Mouse (Mus musculus) intestine, embryonic 14.5 days (tissue): ENCODE results near the gene Lactb. TPM values are rescaled to one million over a fixed set of nuclear protein-coding genes. Genes with fewer than 3 reads are reported as not detected.
A peak's percentile ranks its signal among the peaks of the same experiment; 100 is the strongest.

Source experiments
- ATAC-seq: fragments of 200-750 bp; cut with Nextera tagmentation; replicated peaks from 2 replicates; pipeline ENCODE4 v1.8.0; 2017; ENCODE audit warnings: low read depth, moderate number of reproducible peaks, moderate TSS enrichment, moderate library complexity; ENCODE audit not compliant: low FRiP score, low TSS enrichment
- DNase-seq: peaks from one replicate; pipeline ENCODE4 v3.0.0-alpha.2; 2018; ENCODE audit warnings: low spot score
- H3K27ac ChIP-seq: fragments of 300-500 bp; sonication (generic); 2 replicates; pipeline ENCODE4 v1.5.1; 2014; ENCODE audit warnings: low read depth, mild to moderate bottlenecking, control low read depth
- H3K27me3 ChIP-seq: fragments of 300-500 bp; sonication (generic); replicated peaks from 2 replicates; pipeline ENCODE4 v1.6.1; 2014; ENCODE audit warnings: low read length, control low read depth; ENCODE audit not compliant: control insufficient read depth, insufficient read depth
- H3K36me3 ChIP-seq: fragments of 300-500 bp; sonication (generic); 2 replicates; pipeline ENCODE4 v1.6.1; 2014; ENCODE audit warnings: low read length, control low read depth; ENCODE audit not compliant: control insufficient read depth, insufficient read depth
- H3K4me1 ChIP-seq: fragments of 300-500 bp; sonication (generic); replicated peaks from 2 replicates; pipeline ENCODE4 v1.6.1; 2014; ENCODE audit warnings: low read length, control low read depth, mixed read lengths; ENCODE audit not compliant: control insufficient read depth, insufficient read depth
- H3K4me2 ChIP-seq: fragments of 300-500 bp; sonication (generic); 2 replicates; pipeline ENCODE4 v1.6.1; 2014; ENCODE audit warnings: low read length
- H3K4me3 ChIP-seq: fragments of 300-500 bp; sonication (generic); 2 replicates; pipeline ENCODE4 v1.5.1; 2014; ENCODE audit warnings: low read depth, low read length, control low read depth, mixed read lengths
- H3K9ac ChIP-seq: fragments of 300-500 bp; sonication (generic); 2 replicates; pipeline ENCODE4 v1.6.1; 2014; ENCODE audit warnings: mild to moderate bottlenecking, low read length
- H3K9me3 ChIP-seq: fragments of 300-500 bp; sonication (generic); 2 replicates; pipeline ENCODE4 v1.6.1; 2016; ENCODE audit warnings: low read length, control low read depth; ENCODE audit not compliant: control insufficient read depth
- WGBS: fragments of 180-500 bp; shearing (Covaris S2); extraction: QIAGEN DNeasy Blood & Tissue Kit; methylation state at CpG from one replicate; pipeline ENCODE4 v1.1.7; 2014; 5-methylcytosine and 5-hydroxymethylcytosine counted together
- polyA plus RNA-seq: library from polyadenylated mRNA; unstranded; fragments of >200 nt; fragmentation: Nextera tagmentation; extraction: Ambion mirVana; gene quantifications from 2 replicates; pipeline ENCODE4 v1.2.1, GENCODE M21; 2014

Lactb gene
- 8.9 and 9.3 TPM in 2 replicates for polyA plus RNA-seq

DNA sequence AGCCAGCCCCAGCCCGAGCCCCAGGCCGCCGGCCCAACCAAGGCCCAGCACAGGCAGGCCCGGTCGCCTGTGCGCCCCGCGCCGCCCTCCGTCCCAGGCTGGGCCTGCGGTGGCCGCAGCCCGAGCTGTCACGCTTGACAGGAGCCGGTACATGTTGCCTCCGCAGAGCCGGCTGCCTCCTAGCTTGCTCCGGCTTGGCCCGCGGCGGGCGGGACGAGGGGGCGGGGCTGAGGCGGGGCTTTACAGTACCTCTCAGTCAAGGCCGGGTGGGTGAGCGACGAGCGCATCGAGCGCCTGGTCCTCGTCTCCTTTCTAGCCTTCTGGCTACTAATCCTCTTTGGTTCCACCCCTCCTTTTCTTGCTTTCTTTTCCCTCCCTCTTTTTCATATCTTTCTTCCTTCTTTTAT lies at the start of gene Lactb:
Lactb (minus strand) TSS at position 246 of the 407 bp plus-strand sequence.
- H3K27ac ChIP-seq: peak within 1 kb of the TSS; percentile 74
- H3K4me3 ChIP-seq: peak within 1 kb of the TSS; percentile 78
- H3K4me1 ChIP-seq: 0 out of 2 replicates have a peak, but pooled peaks cover 6% of the 10 kb centered on the region
- H3K4me2 ChIP-seq: peak within 1 kb of the TSS; percentile 59
- H3K27me3 ChIP-seq: no peaks in the 10 kb centered on the region
- DNase-seq (peak; percentile 96), ATAC-seq (peak; percentile 98)
- no peaks in the 10 kb centered on the region for H3K9me3 ChIP-seq
- 0% methylated on average over 29 of the region's 32 CpGs for WGBS
- peaks cover 8% of the 10 kb centered on the region for H3K36me3 ChIP-seq
- peak within 1 kb of the TSS; percentile 64 for H3K9ac ChIP-seq

DNA sequence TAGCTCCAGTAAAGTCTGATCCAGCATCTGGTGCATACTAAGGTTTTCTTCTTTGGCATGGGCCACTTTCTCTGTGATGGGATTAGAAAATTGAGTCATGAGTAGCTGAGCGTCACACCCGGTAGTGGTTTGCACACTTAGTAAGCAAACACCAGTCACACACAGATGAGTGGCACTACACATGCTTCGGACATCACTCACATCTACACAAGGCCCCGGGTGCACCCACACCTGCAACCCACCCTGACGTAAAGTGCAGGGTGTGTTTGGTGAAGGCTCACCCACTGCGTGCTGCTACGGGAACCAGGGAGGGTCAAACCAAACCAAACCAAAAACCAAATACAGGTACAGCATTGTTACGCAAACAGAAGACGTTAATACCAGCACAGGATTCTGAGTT lies 48.1 kb upstream of the Lactb start:
- H3K4me1 ChIP-seq: 0 out of 2 replicates have a peak, but pooled peaks cover 5% of the 10 kb centered on the region
- peaks cover 76% of the 10 kb centered on the region for H3K36me3 ChIP-seq
- 95% methylated on average over 9 of the region's 9 CpGs for WGBS
- ATAC-seq (no peak), DNase-seq (no peak)
- H3K27me3 ChIP-seq: no peaks in the 10 kb centered on the region
- no peaks in the 10 kb centered on the region for H3K9me3 ChIP-seq
- H3K9ac ChIP-seq: no peak overlapping the region
- H3K4me3 ChIP-seq: no peak overlapping the region
- H3K4me2 ChIP-seq: no peak overlapping the region
- no peak overlapping the region for H3K27ac ChIP-seq

DNA sequence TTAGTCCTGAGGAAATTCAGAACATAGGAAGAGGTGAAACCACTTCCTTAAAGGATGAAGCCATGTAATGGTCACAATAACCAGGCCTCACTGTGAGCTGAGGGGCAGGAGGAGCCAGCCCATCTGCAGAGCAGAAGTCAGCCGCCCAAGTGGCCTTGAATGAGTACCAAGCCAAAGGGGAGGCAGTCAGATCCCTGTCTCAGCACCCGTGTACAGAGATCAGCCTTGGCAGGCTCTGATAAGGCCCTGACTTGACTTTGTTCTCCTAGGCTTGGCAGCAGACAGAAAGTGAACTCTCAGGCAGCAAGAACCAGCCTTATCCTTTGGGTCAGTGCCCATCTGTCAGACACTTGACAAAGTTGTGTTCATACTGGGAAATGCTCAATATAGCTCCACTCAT lies 44.8 kb upstream of the Lactb start:
- H3K27ac ChIP-seq: no peak overlapping the region
- no peak for ATAC-seq

DNA sequence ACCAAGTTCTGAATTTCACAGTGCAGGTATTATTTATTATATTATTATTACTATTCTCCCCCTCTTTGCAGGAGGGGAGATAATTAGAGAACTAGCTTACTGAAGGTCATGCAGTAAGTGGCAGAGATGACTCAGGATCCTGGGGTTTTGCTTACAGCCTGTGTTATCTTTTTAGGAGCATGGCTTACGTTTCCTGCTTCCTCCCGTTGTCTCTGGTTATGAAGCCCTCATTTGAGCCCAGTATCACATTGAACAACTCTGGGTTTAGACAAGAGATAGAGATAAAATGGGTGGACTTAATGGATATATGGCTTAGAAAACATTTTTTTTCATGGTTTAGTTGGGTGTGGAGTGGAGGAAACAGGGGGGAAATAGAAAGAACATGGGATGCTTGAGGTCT lies 38.2 kb upstream of the Lactb start:
- no peak overlapping the region for H3K4me2 ChIP-seq
- H3K4me3 ChIP-seq: no peak overlapping the region
- no peaks in the 10 kb centered on the region for H3K9me3 ChIP-seq
- no peak overlapping the region for H3K27ac ChIP-seq
- ATAC-seq (no peak), DNase-seq (no peak)
- H3K27me3 ChIP-seq: no peaks in the 10 kb centered on the region
- H3K9ac ChIP-seq: no peak overlapping the region
- WGBS: 26% methylated on average over 2 of the region's 2 CpGs
- H3K4me1 ChIP-seq: peaks cover 11% of the 10 kb centered on the region; the same call in 1 of the 2 replicates
- H3K36me3 ChIP-seq: no peaks in the 10 kb centered on the region

More for the DNA sequence above, 44.8 kb upstream of the Lactb start:
- no peak for DNase-seq
- Histone ChIP-seq H3K27me3 (no peaks in the 10 kb centered on the region), H3K4me2 (no peak overlapping the region), H3K36me3 (peaks cover 43% of the 10 kb centered on the region), H3K9me3 (no peaks in the 10 kb centered on the region), H3K4me3 (no peak overlapping the region), H3K9ac (no peak overlapping the region), H3K4me1 (no peaks in the 10 kb centered on the region)
- WGBS: 53% methylated on average over 2 of the region's 2 CpGs

DNA sequence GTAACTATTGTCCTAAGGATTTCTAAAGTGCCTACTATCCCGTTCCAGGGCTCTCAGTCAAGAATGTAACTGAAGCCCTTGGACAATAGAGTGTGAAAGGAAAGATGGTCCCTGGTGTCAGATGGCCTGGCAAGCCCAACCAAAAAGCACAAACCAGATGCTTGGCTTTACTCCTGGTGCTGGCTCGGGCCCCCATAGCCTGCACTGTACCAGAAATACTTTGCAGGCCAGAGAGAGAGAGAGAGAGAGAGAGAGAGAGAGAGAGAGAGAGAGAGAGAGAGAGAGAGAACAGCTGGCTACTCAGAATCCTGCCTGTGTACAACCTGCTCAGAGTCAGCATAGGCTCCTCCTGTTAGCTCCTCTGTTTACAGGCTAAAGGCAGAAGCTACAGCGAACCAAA lies 37.2 kb upstream of the Lactb start:
- WGBS: 40% methylated on average over 3 of the region's 3 CpGs
- DNase-seq (no peak), ATAC-seq (0 out of 2 replicates have a peak, but pooled peaks have one; percentile 48)
- Histone ChIP-seq H3K9ac (no peak overlapping the region), H3K27ac (peak overlapping the region; percentile 10; the same call in 1 of the 2 replicates), H3K27me3 (no peaks in the 10 kb centered on the region), H3K4me1 (peaks cover 11% of the 10 kb centered on the region; the same call in 1 of the 2 replicates), H3K4me3 (no peak overlapping the region), H3K36me3 (no peaks in the 10 kb centered on the region), H3K9me3 (no peaks in the 10 kb centered on the region), H3K4me2 (no peak overlapping the region)

DNA sequence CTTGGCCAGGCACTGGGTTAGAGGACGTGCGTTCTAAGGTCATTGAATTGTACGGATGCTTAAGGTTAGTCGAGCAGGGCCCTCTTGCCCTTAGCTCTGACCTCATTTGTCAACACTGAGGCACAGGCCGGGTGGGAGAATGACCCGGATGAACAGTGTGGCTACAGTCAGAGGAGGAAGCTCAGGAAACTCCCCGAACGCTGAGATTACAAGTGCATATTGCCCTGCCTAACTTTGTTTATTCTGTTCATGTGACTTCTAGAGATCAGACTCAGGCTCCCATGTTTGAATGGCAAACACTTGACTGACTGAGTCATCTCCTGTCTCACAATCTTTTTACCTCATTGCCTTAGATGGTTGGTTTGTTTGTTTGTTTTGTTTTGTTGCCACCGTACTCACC lies 36.2 kb upstream of the Lactb start:
- WGBS: 43% methylated on average over 9 of the region's 9 CpGs
- ATAC-seq: no peak

DNA sequence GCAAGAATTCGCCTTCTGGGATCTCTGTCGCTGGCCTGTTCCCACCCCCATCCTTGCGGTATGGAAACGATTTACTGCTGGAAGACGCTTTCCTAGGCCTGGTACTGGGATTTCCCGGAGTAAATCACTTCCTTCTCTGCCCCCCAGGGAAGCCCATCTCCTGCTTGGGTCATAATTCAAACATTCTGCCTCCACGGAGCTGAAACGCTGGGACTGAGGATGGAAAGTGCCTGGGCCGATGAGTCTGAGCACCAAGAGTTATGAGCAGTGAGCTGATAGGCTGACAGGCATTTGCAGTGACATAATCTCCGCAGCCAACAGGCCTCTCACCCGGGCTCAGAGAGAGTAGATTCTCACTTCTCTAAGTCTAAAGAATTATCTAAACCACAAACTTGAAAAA lies 33.5 kb upstream of the Lactb start:
- H3K4me3 ChIP-seq: no peak overlapping the region
- WGBS: 23% methylated on average over 11 of the region's 11 CpGs
- ATAC-seq (no peak), DNase-seq (no peak)
- H3K27ac ChIP-seq: 0 out of 2 replicates have a peak overlapping the region, but pooled peaks have one; percentile 27
- H3K9me3 ChIP-seq: no peaks in the 10 kb centered on the region
- no peaks in the 10 kb centered on the region for H3K27me3 ChIP-seq
- no peak overlapping the region for H3K9ac ChIP-seq
- peaks cover 13% of the 10 kb centered on the region for H3K4me1 ChIP-seq
- H3K36me3 ChIP-seq: no peaks in the 10 kb centered on the region
- H3K4me2 ChIP-seq: no peak overlapping the region

More for the DNA sequence above, 36.2 kb upstream of the Lactb start:
- Histone ChIP-seq H3K27me3 (no peaks in the 10 kb centered on the region), H3K9ac (no peak overlapping the region), H3K27ac (no peak overlapping the region), H3K4me1 (peaks cover 11% of the 10 kb centered on the region), H3K9me3 (no peaks in the 10 kb centered on the region), H3K4me3 (no peak overlapping the region), H3K4me2 (no peak overlapping the region), H3K36me3 (no peaks in the 10 kb centered on the region)
- DNase-seq: no peak

DNA sequence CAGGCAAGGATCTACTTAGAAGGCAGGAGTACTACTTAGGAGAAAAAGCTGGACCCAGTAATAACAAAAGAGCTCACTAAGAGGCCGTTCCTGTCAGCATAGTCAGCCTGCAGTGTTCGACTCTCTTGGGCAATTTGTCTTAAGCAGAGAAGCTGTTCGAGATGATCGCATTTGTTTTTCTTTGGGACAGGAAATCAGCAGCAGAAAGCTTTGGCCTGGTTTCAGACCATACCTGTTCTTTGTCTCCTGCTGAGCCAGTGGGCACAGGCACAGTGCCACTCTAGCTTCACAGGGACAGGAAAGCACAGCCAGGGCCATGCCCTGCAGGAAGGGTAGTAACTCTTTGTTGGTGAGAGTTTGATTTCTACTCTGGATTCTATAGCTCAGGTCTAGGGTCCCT lies 31.1 kb upstream of the Lactb start:
- no peak for ATAC-seq
- Histone ChIP-seq H3K9me3 (no peaks in the 10 kb centered on the region), H3K36me3 (no peaks in the 10 kb centered on the region), H3K27ac (no peak overlapping the region), H3K4me3 (no peak overlapping the region), H3K4me2 (no peak overlapping the region), H3K9ac (no peak overlapping the region), H3K27me3 (no peaks in the 10 kb centered on the region), H3K4me1 (peaks cover 3% of the 10 kb centered on the region)
- no peak for DNase-seq
- WGBS: 43% methylated on average over 4 of the region's 4 CpGs

DNA sequence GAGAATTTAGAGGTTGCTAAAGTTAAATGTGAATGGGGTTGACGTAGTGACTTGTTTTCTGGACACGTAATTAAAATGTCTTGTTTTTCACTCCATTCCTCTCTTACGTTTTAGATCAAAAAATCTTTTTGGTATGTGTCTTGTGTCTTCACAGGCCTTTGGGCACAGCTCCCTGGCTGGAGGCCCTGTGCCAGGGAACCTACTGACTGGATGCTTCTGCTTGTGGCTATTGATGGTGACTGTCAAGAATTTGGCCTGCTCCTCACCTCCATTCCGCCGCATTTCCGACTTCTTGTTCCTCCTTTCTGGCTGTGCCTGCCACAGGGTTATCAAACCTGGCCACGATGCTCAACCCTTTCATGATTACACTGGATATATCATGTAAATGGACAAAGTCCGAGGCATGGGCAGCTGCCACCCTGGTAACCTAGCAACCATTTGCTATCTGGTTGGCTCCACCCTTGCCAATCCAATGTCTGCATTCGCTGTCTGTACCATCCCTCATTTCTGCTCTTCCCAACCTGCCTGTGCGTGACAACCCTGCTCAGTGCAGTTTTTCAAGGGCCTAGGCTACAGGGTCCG lies 30.0 kb upstream of the Lactb start:
- H3K27me3 ChIP-seq: no peaks in the 10 kb centered on the region
- no peak overlapping the region for H3K4me3 ChIP-seq
- H3K27ac ChIP-seq: no peak overlapping the region
- H3K4me1 ChIP-seq: peaks cover 3% of the 10 kb centered on the region
- H3K9ac ChIP-seq: no peak overlapping the region
- ATAC-seq (no peak), DNase-seq (no peak)
- H3K9me3 ChIP-seq: no peaks in the 10 kb centered on the region
- no peaks in the 10 kb centered on the region for H3K36me3 ChIP-seq
- 65% methylated on average over 11 of the region's 11 CpGs for WGBS
- H3K4me2 ChIP-seq: no peak overlapping the region
